Mouse (Mus musculus) CH12.LX (cell line): ENCODE results near the gene Zfp593.

Source experiments
- CTCF ChIP-seq, 2 experiments: IDR thresholded peaks in 1 of 2; conservative IDR thresholded peaks in 1 of 2; 2 replicates each; pipeline ENCODE4 v1.5.1; 2011 to 2012; ENCODE audit warnings: low read depth in 2 of 2, low read length in 2 of 2, improper control_type of control experiment in 1 of 2, inconsistent platforms in 1 of 2, mild to moderate bottlenecking in 1 of 2, moderate library complexity in 1 of 2
- ETS1 ChIP-seq: conservative IDR thresholded peaks from 2 replicates; pipeline ENCODE4 v1.6.1; 2012; ENCODE audit warnings: low read depth, mild to moderate bottlenecking, inconsistent platforms, low read length, improper control_type of control experiment, moderate library complexity
- MAZ ChIP-seq: IDR thresholded peaks from 2 replicates; pipeline ENCODE4 v1.6.1; 2012; ENCODE audit warnings: low read depth, mild to moderate bottlenecking, inconsistent platforms, low read length, improper control_type of control experiment, moderate library complexity
- USF1 ChIP-seq: IDR thresholded peaks from 2 replicates; pipeline ENCODE4 v1.6.1; 2014; ENCODE audit warnings: low read depth, mild to moderate bottlenecking, inconsistent platforms, low read length, improper control_type of control experiment

GRCm38 (mm10) chr4:134286226-134287167 lies 41.1 kb upstream of the Zfp593 start:
- no peak for TF ChIP-seq USF1
- no peak for TF ChIP-seq MAZ
- TF ChIP-seq CTCF (conservative IDR thresholded peaks at IDR 0.05 in 1 of 2, IDR thresholded peaks at IDR 0.05 in 1 of 2; ENCODE audit: low read depth in 2 of 2, low read length in 2 of 2): no peak
- no peak for TF ChIP-seq ETS1
